Mouse (Mus musculus): ENCODE results near the gene Prr5.

- TF ChIP-seq CTCF (IDR thresholded peaks at IDR 0.05; ENCODE audit: extremely low read depth, insufficient read depth, insufficient read length, insufficient replicate concordance), result no peak
- no peak for TF ChIP-seq POLR2A (IDR thresholded peaks at IDR 0.05; ENCODE audit: low read depth, low read length)
These were observed 10.8 kb upstream of the Prr5 start for GRCm38 (mm10) chr15:84658655-84659054.
